Mouse (Mus musculus): ENCODE measurements at regions not wholly inside any gene's neighbourhood (a gene's known extent, or its start where the extent isn't known, plus 50 kb on each side); places are given as distances from the start of the nearest gene placed in this dataset.

DNA sequence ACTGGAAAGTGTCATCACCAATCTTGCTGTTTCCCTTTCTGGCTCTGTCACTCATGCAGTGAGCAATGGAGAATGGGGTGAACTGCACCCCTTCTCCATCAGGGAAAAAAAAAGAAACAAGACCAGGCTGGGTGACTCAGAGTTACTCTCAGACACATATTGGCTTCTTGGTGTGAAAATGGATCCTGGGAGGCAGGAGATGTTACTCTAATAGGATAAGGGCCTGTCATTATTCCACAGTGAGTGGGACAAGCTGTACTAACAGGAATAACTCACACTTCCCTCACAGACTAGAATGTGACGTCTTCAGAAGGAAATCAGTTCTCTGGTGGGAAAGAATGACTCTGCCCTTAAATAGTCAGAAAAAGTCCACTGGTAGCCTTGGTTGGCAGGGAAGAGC, 181.4 kb upstream of the Nlrp1b start:
- DNase-seq (ENCODE audit: low spot score in 2 of 2) = no peak

- DNase-seq (ENCODE audit: low spot score in 2 of 2) = no peak
Observed at GRCm38 (mm10) chr11:71414403-71415140, 184.0 kb upstream of the Nlrp1b start.

DNA sequence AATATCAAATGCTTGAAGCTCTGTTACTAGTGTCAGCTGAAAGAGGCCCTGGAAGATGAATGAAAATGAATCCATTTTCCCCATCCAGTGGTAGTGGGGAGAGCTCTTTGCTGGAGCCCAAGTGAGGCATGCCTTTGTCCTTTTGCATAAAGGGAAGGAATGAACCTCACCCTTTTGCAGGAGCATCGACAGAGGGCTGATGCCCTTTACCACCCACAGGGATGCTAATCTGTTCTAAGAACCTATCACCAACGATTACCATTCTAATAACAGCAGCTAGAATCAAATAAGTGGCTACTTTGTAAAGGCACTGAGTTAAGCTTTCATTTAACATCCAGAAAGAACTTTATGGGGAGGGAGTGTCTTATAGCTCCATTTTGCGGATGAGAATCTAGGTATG, 184.9 kb upstream of the Nlrp1b start:
- no peak for DNase-seq (ENCODE audit: low spot score in 2 of 2)

DNA sequence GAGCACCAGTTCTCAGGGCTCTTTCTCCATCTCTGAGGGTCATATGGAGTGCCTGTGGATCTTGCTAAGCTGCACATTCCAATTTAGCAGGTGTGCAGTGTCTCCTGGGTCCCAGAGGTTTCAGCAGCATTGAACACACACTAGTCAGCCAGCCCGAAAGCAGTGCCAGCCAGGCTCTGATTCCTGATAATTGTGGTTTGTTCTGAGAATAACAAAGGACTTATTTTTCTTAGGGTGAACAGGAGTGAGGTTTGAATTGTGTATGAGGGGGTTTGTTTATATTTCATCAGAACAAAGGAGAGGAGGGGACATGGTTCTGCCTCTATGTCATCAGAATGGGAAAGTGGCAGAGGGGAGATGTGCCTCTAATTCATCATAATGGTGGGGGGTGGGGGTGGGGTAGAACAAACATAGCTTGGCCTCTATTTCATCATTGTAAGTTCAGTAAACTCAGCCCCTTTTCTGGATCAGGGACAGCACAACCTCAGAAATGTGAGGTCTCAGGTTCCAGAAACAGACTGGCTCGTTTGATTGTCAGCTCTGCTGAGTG, 191.8 kb upstream of the Nlrp1b start:
- DNase-seq (ENCODE audit: low spot score in 2 of 2) = no peak

DNA sequence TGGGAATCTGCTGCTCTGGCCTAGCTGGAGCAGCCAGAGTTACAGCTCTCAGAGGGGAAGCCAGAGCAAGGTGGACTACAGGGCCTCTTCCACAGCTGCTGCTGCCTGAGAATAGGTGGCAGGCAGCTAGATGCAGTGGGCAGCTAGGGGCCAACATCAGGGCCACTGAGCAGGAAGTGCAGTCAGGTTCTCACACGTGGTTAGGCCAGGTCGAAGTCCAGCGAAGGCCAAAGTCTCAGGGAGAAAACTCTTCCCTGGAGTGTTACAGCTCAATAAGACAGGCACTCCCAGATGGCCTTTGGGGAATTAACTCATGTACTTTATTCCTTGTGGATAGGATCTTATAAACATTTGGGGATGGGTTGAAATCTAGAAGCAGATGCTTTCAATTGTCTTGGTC, 192.7 kb upstream of the Nlrp1b start:
- no peak for DNase-seq (ENCODE audit: low spot score in 2 of 2)

DNA sequence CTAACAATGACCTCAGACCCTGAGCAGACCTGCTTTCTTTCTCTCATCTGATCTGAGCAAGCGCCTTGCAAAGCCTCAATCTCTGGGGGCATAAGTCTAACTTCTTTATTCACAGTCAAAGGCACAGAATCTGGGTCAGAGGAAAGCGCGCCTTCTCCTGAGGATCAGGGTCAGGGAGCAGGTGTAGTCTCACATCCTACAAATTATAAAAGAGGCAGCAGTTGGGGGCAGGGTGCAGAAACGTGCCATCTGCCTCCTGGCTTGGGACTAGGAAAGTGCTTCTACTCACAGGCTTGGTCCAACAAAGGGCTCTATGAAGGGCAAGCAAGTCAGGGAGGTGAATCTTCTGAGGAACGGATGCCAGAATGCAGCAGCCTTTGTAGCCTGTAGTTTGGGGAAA, 194.3 kb upstream of the Nlrp1b start:
- DNase-seq (ENCODE audit: low spot score in 2 of 2) = no peak

DNA sequence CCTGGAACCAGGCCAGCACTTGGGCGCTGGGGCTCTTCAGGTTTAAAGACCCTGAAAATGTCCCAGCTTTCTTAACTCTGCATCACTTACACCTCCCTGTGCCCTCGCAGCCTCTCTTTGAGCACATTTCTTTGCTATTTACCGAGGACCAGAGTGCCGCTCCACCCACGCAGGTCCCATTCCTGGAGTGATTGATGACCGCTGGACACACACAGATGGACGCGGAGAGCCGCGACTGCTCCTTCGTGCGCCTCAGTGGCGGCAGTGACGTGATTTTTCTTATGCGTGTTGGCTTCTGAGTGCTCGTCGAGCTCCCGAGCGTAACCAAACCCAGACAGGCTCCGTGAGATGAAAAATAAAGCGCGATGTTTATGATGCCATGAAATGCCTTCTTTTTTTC, 199.2 kb upstream of the Nlrp1b start:
- DNase-seq (ENCODE audit: low spot score in 2 of 2) = no peak

DNA sequence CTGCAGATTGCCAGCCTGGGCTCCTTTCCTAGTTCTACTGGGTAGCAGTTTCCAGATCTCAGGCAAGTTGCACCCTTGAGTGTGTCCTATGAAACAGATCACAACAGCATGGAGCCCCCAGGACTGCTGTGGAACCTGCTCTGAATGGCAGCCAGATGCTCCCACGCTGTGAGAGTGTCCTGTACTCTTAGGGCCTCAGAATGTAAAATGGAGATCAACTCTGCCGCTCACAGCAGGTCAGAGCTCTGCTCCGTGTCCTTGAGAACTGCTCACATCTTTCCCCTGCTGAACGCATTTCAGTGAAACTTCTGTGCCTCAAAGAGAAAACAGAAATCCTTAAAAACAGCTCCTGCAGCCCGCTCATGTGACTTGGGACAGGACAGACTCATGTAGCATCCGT, 203.7 kb upstream of the Nlrp1b start:
- no peak for DNase-seq (ENCODE audit: low spot score in 2 of 2)

GRCm38 (mm10) chr11:71434886-71435285, 204.4 kb upstream of the Nlrp1b start:
- no peak for DNase-seq (ENCODE audit: low spot score in 2 of 2)

- DNase-seq (ENCODE audit: low spot score in 2 of 2) = no peak
Observed at GRCm38 (mm10) chr11:71435745-71436144, 205.2 kb upstream of the Nlrp1b start.

GRCm38 (mm10) chr11:71436335-71436734, 205.8 kb upstream of the Nlrp1b start:
- DNase-seq (ENCODE audit: low spot score in 2 of 2) = no peak

GRCm38 (mm10) chr11:71436801-71437200, 206.3 kb upstream of the Nlrp1b start:
- no peak for DNase-seq (ENCODE audit: low spot score in 2 of 2)

- no peak for DNase-seq (ENCODE audit: low spot score in 2 of 2)
Observed at GRCm38 (mm10) chr11:71439871-71440270, 209.3 kb upstream of the Nlrp1b start.

DNA sequence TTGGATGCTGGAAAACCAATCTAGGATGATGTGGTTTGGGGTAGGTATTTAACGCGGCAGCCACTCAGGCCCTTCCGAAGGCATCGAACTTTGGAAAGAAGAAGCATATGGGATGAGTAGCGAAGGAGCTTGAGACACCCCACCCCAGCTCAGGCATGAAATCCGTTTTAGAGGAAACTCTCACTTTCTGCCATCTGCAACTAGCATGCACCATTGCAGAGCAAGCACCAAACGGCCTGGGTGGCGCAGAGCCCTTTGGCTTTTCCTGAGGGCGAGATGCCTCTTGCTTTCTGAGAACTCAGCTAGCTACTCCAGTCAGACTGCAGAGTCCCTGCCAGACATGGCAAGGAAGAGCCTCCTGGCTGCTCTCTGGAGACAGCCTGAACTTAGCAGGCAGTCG, 209.9 kb upstream of the Nlrp1b start:
- no peak for DNase-seq (ENCODE audit: low spot score in 2 of 2)

GRCm38 (mm10) chr11:71444056-71444455, 213.5 kb upstream of the Nlrp1b start:
- DNase-seq (ENCODE audit: low spot score in 2 of 2) = no peak

DNA sequence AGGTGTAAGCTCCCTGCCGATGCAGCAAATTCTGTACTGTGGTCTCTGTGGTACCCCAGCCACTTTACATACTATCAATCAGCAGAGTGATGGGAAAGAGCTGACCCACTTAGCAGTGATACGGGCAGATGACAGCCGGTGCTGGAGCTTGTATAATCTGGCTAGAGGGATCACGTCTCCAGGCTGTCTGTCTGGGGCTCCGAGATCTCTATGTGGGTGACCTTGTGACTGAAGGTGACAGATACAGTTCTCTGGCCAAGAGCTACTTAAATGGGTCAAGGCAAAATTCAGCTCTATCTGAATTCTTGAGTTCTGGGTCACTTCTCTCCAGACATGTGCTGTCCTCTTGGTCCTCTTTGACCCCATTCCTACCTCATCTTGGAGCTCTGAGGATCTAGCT, 216.1 kb upstream of the Nlrp1b start:
- DNase-seq (ENCODE audit: low spot score in 2 of 2) = no peak

DNA sequence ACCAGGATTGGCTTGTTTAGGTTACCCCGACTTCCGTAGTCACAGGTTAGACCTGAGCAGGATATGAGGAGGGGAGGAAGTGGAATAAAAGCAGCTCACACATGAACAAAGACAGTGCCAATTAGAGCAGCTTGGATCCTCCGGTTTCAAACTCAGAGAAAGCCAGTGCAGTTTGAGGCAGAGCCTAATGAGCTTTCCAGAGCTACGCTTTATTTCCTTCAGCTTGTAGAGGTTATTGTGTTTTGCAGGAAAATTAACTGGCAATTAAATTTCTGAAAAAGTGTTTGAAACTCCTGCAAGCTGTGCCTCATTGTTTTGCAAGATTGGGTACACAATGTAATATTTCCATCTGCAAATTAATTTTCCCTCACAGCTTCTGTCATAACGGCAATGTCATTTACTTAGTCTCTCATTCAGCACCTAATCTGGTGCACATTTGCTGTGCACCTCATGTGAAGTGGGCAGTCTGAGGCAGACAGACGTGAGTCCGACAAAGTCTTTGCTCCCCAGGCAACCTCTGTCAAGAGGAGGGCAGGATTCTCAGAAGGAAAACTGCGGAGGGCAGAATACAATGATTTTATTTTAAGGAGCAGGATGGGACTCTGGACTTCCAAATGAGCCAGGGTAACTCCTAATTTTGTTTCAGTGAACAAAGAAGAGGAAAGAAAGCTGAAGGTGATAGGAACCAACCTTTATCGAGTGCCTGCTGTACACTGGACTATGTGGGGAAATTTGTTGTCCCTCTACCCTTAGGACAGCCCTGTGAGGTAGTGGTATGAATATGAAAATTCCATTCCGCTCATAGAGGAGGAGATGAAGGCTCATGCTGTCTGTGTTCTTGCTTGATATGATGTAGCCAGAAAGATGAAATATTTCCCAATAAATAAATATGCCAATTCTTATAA, 217.6 kb upstream of the Nlrp1b start:
- peak; percentile 35 to 73 for DNase-seq (ENCODE audit: low spot score in 2 of 2)

DNA sequence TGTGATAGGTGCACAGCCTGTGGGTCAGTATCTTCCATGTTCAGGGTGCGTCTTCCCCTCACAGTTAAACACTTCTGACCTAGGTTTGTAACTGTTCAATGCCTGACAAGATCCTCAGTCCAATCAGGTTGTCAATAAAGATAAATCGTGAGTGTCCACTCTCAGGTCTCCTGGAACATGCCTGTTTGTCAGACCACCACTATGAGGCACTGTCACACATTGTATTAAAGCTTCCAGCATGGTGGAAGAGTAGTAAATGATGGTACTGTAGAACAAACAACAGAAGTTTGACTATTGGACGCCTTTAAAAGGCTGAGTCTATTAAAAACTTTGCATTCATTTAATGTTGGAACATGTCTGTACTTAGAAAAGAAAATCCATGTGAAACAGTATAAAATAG, 249.6 kb upstream of the Nlrp1b start:
- DNase-seq (ENCODE audit: low spot score in 2 of 2) = no peak

- no peak for DNase-seq (ENCODE audit: low spot score in 2 of 2)
Observed at GRCm38 (mm10) chr11:71497863-71498262, 251.9 kb upstream of the Wscd1 start.

- no peak for DNase-seq (ENCODE audit: low spot score in 2 of 2)
Observed at GRCm38 (mm10) chr11:71498299-71498698, 251.4 kb upstream of the Wscd1 start.

DNA sequence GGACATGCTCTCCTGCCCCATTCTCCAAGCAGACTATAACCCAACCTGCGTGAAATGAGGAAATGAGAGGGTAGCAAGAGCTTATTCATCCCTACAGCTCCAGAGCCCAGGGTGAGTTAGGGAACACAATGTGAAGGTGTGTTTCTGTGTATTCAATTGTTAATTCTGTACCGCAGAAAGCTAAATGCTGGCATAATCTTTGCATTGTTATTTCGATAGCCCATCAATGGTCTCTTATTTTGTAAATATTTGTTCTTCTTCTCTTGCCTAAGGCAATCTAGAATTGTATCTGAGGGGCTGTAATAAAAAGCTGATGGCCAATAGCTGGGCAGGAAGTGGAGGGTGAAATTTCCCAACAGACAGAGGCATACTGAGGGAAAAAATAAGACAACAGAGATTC, 247.6 kb upstream of the Wscd1 start:
- no peak for DNase-seq (ENCODE audit: low spot score in 2 of 2)

GRCm38 (mm10) chr11:71512271-71513066, 237.3 kb upstream of the Wscd1 start:
- DNase-seq (ENCODE audit: low spot score in 2 of 2) = peak; percentile 23 to 46
